8 mouse cellular contexts compared by ENCODE assay signal in genomic region chr9:69455391-69455790, GRCm38 (mm10). TPM values are rescaled to one million over a fixed set of nuclear protein-coding genes. Genes with fewer than 3 reads are reported as not detected.
DNase-seq lines count a peak whose midpoint lies in the region; ATAC-seq and TF ChIP-seq lines count a peak whose summit lies in the region.

No protein-coding gene starts in this region.

- peak overlapping the region; percentile 87 for H3K27ac ChIP-seq in heart, embryonic 16.5 days (ENCODE audit: low read length)
- H3K27ac ChIP-seq in liver, embryonic 11.5 days (ENCODE audit: low read depth, low read length) = no peak overlapping the region
- H3K27ac ChIP-seq in stomach, postnatal 0 days (replicated peaks) = peak overlapping the region; percentile 93

- H3K9me3 ChIP-seq in heart, embryonic 16.5 days (replicated peaks; ENCODE audit: control insufficient read depth, low read length) = no peaks in the 10 kb centered on the region
- H3K9me3 ChIP-seq in liver, embryonic 11.5 days (ENCODE audit: control insufficient read depth, low read length) = no peaks in the 10 kb centered on the region
- H3K9me3 ChIP-seq in stomach, postnatal 0 days (ENCODE audit: control insufficient read depth, low read length) = no peaks in the 10 kb centered on the region

- 34% methylated on average over 4 of the region's 4 CpGs for WGBS in heart, embryonic 16.5 days
- 47% methylated on average over 4 of the region's 4 CpGs for WGBS in liver, embryonic 11.5 days
- 26% methylated on average over 4 of the region's 4 CpGs for WGBS in stomach, postnatal 0 days

- TF ChIP-seq EP300 in stomach, postnatal 0 days (optimal IDR thresholded peaks at IDR 0.05) = no peak

- peaks cover 57% of the 10 kb centered on the region for H3K4me1 ChIP-seq in heart, embryonic 16.5 days (ENCODE audit: control insufficient read depth, insufficient read depth, low read length)
- peaks cover 38% of the 10 kb centered on the region for H3K4me1 ChIP-seq in liver, embryonic 11.5 days (replicated peaks; ENCODE audit: control insufficient read depth, insufficient read depth, low read length)
- H3K4me1 ChIP-seq in stomach, postnatal 0 days (replicated peaks; ENCODE audit: control insufficient read depth, insufficient read depth) = peaks cover 25% of the 10 kb centered on the region

- DNase-seq in embryo, embryonic 10 days (ENCODE audit: low spot score) = peak; percentile 31
- DNase-seq in embryo, embryonic 9.5 days (ENCODE audit: extremely low spot score) = no peak
- no peak for DNase-seq in liver, embryonic 11.5 days (ENCODE audit: low spot score)
- peak; percentile 56 for DNase-seq in stomach, postnatal 0 days (ENCODE audit: low spot score)
- no peak for DNase-seq in retina, embryonic 14.5 days (ENCODE audit: low spot score)
- no peak for DNase-seq in MN1 (ENCODE audit: low spot score)

- H3K4me3 ChIP-seq in heart, embryonic 16.5 days (ENCODE audit: low read length) = peak overlapping the region; percentile 90
- peak overlapping the region; percentile 5; the same call in 1 of the 2 replicates for H3K4me3 ChIP-seq in liver, embryonic 11.5 days (ENCODE audit: low read depth, low read length)
- H3K4me3 ChIP-seq in stomach, postnatal 0 days (ENCODE audit: low read depth, low read length) = peak overlapping the region; percentile 90

- peak overlapping the region; percentile 93 for H3K9ac ChIP-seq in heart, embryonic 16.5 days (ENCODE audit: low read length)
- no peak overlapping the region for H3K9ac ChIP-seq in liver, embryonic 11.5 days (ENCODE audit: low read depth, low read length)
- peak overlapping the region; percentile 59 for H3K9ac ChIP-seq in stomach, postnatal 0 days (ENCODE audit: low read length)

- peak overlapping the region; percentile 71 for H3K4me2 ChIP-seq in heart, embryonic 16.5 days (ENCODE audit: low read depth, low read length)
- peak overlapping the region; percentile 76 for H3K4me2 ChIP-seq in liver, embryonic 11.5 days
- H3K4me2 ChIP-seq in stomach, postnatal 0 days (replicated peaks; ENCODE audit: low read depth) = peak overlapping the region; percentile 67

- TF ChIP-seq CTCF in stomach, postnatal 0 days (IDR thresholded peaks at IDR 0.05; ENCODE audit: low read depth) = no peak

- H3K36me3 ChIP-seq in heart, embryonic 16.5 days (ENCODE audit: control insufficient read depth, insufficient read depth) = peaks cover 2% of the 10 kb centered on the region; the same call in 1 of the 2 replicates
- no peaks in the 10 kb centered on the region for H3K36me3 ChIP-seq in liver, embryonic 11.5 days (ENCODE audit: control insufficient read depth, insufficient read depth, low read length)
- H3K36me3 ChIP-seq in stomach, postnatal 0 days (ENCODE audit: control insufficient read depth, insufficient read depth, low read length) = peaks cover 3% of the 10 kb centered on the region; the same call in 1 of the 2 replicates

- H3K27me3 ChIP-seq in heart, embryonic 16.5 days (ENCODE audit: control insufficient read depth, insufficient read depth, low read length) = no peaks in the 10 kb centered on the region
- H3K27me3 ChIP-seq in liver, embryonic 11.5 days (replicated peaks; ENCODE audit: control insufficient read depth, insufficient read depth, low read length) = peaks cover 16% of the 10 kb centered on the region; the same call in 1 of the 2 replicates
- no peaks in the 10 kb centered on the region for H3K27me3 ChIP-seq in stomach, postnatal 0 days (ENCODE audit: control insufficient read depth, insufficient read depth, low read length)

- ATAC-seq in CD4-positive, CD25-positive, alpha-beta regulatory T cell, adult 4 months = peak; percentile 53
- no peak for ATAC-seq in heart, embryonic 16.5 days (replicated peaks; ENCODE audit: extremely low read depth, insufficient read depth, low FRiP score)
- ATAC-seq in liver, embryonic 11.5 days (replicated peaks; ENCODE audit: low FRiP score) = no peak
- no peak for ATAC-seq in stomach, postnatal 0 days (ENCODE audit: low FRiP score, low TSS enrichment)

RNA-seq across cellular contexts. Expression of gene Anxa2, which starts 2.0 kb away (rescaled TPM):
- 100 to 1,000 TPM in 1 of 2 experiments, 10 to 100 TPM in 1; 95.7 to 127 TPM for polyA plus RNA-seq in CD4-positive, CD25-positive, alpha-beta regulatory T cell, adult 4 months (2017; shearing (Covaris generic))
- polyA plus RNA-seq in heart, embryonic 16.5 days (2015; fragmentation: Nextera tagmentation; extraction: Ambion mirVana) = 622 and 705 TPM in 2 replicates
- 153 and 159 TPM in 2 replicates for polyA plus RNA-seq in liver, embryonic 11.5 days (2014; fragmentation: Nextera tagmentation; extraction: Ambion mirVana)
- polyA plus RNA-seq in stomach, postnatal 0 days (2015; fragmentation: Nextera tagmentation; extraction: Ambion mirVana) = 634 and 654 TPM in 2 replicates

RNA-seq across cellular contexts. Expression of gene Ice2, which starts 57.7 kb away (rescaled TPM):
- polyA plus RNA-seq in CD4-positive, CD25-positive, alpha-beta regulatory T cell, adult 4 months (2017; shearing (Covaris generic)) = 10 to 100 TPM; 24.5 to 31.2 TPM
- polyA plus RNA-seq in heart, embryonic 16.5 days (2015; fragmentation: Nextera tagmentation; extraction: Ambion mirVana) = 11.3 and 12.6 TPM in 2 replicates
- 23.1 and 24.9 TPM in 2 replicates for polyA plus RNA-seq in liver, embryonic 11.5 days (2014; fragmentation: Nextera tagmentation; extraction: Ambion mirVana)
- polyA plus RNA-seq in stomach, postnatal 0 days (2015; fragmentation: Nextera tagmentation; extraction: Ambion mirVana) = 4.3 and 4.8 TPM in 2 replicates

Comparison
In these comparisons a context has a peak if more than half of its experiments do, and no peak if none do; other contexts are left out.
1. DNase-seq: peak in embryo, embryonic 10 days (single experiment) and stomach, postnatal 0 days (single experiment); none in embryo, embryonic 9.5 days (single experiment), liver, embryonic 11.5 days (single experiment), retina, embryonic 14.5 days (single experiment) and MN1 (single experiment).
2. H3K4me3 ChIP-seq: peak in every context shown above with its lines; median percentile 90 in heart, embryonic 16.5 days; 90 in stomach, postnatal 0 days; 5 in liver, embryonic 11.5 days.
3. Peak in every context shown above with its lines, with median percentiles within 50 percentile points of each other: H3K4me2 ChIP-seq.